Mouse (Mus musculus) CD8-positive naive resting alpha-beta T cell, adult 2 months (primary cell): ENCODE data around the gene Pdzrn3.
A peak's percentile ranks its signal among the peaks of the same experiment; 100 is the strongest.

ENCODE experiments used
- DNase-seq, 2 experiments: peaks; one replicate each; pipeline ENCODE4 v3.0.0; 2022; ENCODE audit warnings: low read depth in 2 of 2, low spot score in 2 of 2

Gene Pdzrn3

GRCm38 (mm10) chr6:101377167-101377934, at the start of gene Pdzrn3:
Gene Pdzrn3 (minus strand): TSS chr6:101377897.
- peak; percentile 11 to 13 for DNase-seq

- DNase-seq, result no peak
Observed at GRCm38 (mm10) chr6:101427296-101427695, 49.6 kb upstream of the Pdzrn3 start.

- DNase-seq, result no peak
Observed at GRCm38 (mm10) chr6:101426301-101426700, 48.6 kb upstream of the Pdzrn3 start.

GRCm38 (mm10) chr6:101422084-101422954, 44.6 kb upstream of the Pdzrn3 start:
- no peak for DNase-seq

GRCm38 (mm10) chr6:101418213-101418612, 40.5 kb upstream of the Pdzrn3 start:
- DNase-seq, result no peak

GRCm38 (mm10) chr6:101411701-101412100, 34.0 kb upstream of the Pdzrn3 start:
- DNase-seq, result no peak

- DNase-seq, result no peak
Observed at GRCm38 (mm10) chr6:101411064-101411463, 33.4 kb upstream of the Pdzrn3 start.

GRCm38 (mm10) chr6:101396711-101397110, 19.0 kb upstream of the Pdzrn3 start:
- no peak for DNase-seq

- no peak for DNase-seq
Observed at GRCm38 (mm10) chr6:101395908-101396307, 18.2 kb upstream of the Pdzrn3 start.

- no peak for DNase-seq
Observed at GRCm38 (mm10) chr6:101392801-101393117, 15.1 kb upstream of the Pdzrn3 start.

- no peak for DNase-seq
Observed at GRCm38 (mm10) chr6:101392107-101392800, 14.6 kb upstream of the Pdzrn3 start.

- DNase-seq, result no peak
Observed at GRCm38 (mm10) chr6:101385490-101385889, 7.8 kb upstream of the Pdzrn3 start.

- no peak for DNase-seq
Observed at GRCm38 (mm10) chr6:101384958-101385357, 7.3 kb upstream of the Pdzrn3 start.

- DNase-seq, result no peak
Observed at GRCm38 (mm10) chr6:101384476-101384875, 6.8 kb upstream of the Pdzrn3 start.

- no peak for DNase-seq
Observed at GRCm38 (mm10) chr6:101382891-101383290, 5.2 kb upstream of the Pdzrn3 start.

- no peak for DNase-seq
Observed at GRCm38 (mm10) chr6:101379546-101379945, 1.8 kb upstream of the Pdzrn3 start.

GRCm38 (mm10) chr6:101377935-101378609, 375 bp upstream of the Pdzrn3 start:
- DNase-seq, result no peak

- no peak for DNase-seq
Observed at GRCm38 (mm10) chr6:101376511-101377166, 1.1 kb downstream of the Pdzrn3 start.

- DNase-seq, result no peak
Observed at GRCm38 (mm10) chr6:101376049-101376448, 1.6 kb downstream of the Pdzrn3 start.

- no peak for DNase-seq
Observed at GRCm38 (mm10) chr6:101374721-101375120, 3.0 kb downstream of the Pdzrn3 start.

- DNase-seq, result no peak
Observed at GRCm38 (mm10) chr6:101374186-101374585, 3.5 kb downstream of the Pdzrn3 start.
